Comparison of ENCODE assay signal across 7 mouse cellular contexts in the genomic region with DNA sequence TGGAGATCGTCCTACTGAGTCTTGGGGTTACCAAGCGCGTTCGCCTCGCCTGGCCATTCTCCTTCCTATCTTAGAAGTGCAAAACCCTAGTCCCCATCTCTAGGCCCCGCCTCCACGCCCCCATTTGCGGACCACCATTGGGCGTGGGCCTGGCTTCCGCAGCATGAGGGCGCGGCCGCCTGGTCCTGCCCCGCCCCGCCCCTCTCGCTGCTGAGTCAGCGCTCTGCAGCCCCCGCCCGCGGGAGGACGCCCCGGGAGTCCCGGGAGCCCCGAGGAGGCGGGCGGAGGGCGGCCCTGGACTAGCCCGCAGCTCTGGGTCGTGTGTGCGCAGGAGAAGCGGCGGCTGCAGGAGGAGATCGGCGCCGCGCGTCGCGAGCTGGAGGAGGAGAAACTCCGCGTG. TPM values are rescaled to one million over a fixed set of nuclear protein-coding genes. Genes with fewer than 3 reads are reported as not detected.
DNase-seq lines count a peak whose midpoint lies in the region; ATAC-seq and TF ChIP-seq lines count a peak whose summit lies in the region.

No protein-coding gene starts in this region.

- peaks cover 0 to 2% of the 10 kb centered on the region in 2 experiments; a peak in 1 of 4 replicates for H3K4me1 ChIP-seq in liver, embryonic 14.5 days (replicated peaks; ENCODE audit: control insufficient read depth in 2 of 2, insufficient read depth in 2 of 2, low read length in 1 of 2)

- H3K4me2 ChIP-seq in liver, embryonic 14.5 days (ENCODE audit: low read depth), result peak overlapping the region; percentile 45

- no peaks in the 10 kb centered on the region for H3K36me3 ChIP-seq in liver, embryonic 14.5 days (replicated peaks; ENCODE audit: control insufficient read depth, insufficient read depth, low read depth)

- TF ChIP-seq EP300 in liver, embryonic 14.5 days (IDR thresholded peaks at IDR 0.05; ENCODE audit: low read depth), result no peak

- no peak overlapping the region for H3K9ac ChIP-seq in liver, embryonic 14.5 days (replicated peaks)

- peaks cover 43% of the 10 kb centered on the region for H3K27me3 ChIP-seq in liver, embryonic 14.5 days (ENCODE audit: control insufficient read depth, insufficient read depth, low read length)

- no peaks in the 10 kb centered on the region for H3K9me3 ChIP-seq in liver, embryonic 14.5 days (ENCODE audit: control insufficient read depth, low read length)

- peak; percentile 30 for DNase-seq in right cerebral cortex, adult 18-20 months
- DNase-seq in right cerebral cortex, postnatal 25 days, result no peak
- DNase-seq in embryo, embryonic 11 days, result peak; percentile 89
- DNase-seq in heart, postnatal 4 days, result peak; percentile 62
- DNase-seq in liver, embryonic 14.5 days (ENCODE audit: low read depth in 3 of 3, low spot score in 3 of 3), result no peak
- DNase-seq in ovary, postnatal 14 days (ENCODE audit: low spot score), result peak; percentile 49
- DNase-seq in natural killer cell, adult 2 months (ENCODE audit: low spot score in 2 of 2), result no peak

- WGBS in liver, embryonic 14.5 days (ENCODE audit: insufficient replicate concordance), result 1% methylated on average over 41 of the region's 41 CpGs

- H3K27ac ChIP-seq in liver, embryonic 14.5 days, result no peak overlapping the region

- ATAC-seq in liver, embryonic 14.5 days (ENCODE audit: insufficient read depth), result peak; percentile 36; the same call in 1 of the 2 replicates

- peak overlapping the region in 1 of 2 experiments; percentile 26; a peak in 1 of 4 replicates for H3K4me3 ChIP-seq in liver, embryonic 14.5 days (ENCODE audit: insufficient read depth in 1 of 2, low read depth in 2 of 2, low read length in 2 of 2)

- no peak for TF ChIP-seq CTCF in liver, embryonic 14.5 days (IDR thresholded peaks at IDR 0.05; ENCODE audit: low read depth)

RNA-seq across cellular contexts. Expression of a gene that starts 4.6 kb away (rescaled TPM):
- total RNA-seq in heart, postnatal 4 days (2021), result under 1 TPM; 0.31 to 0.38 TPM
- 0.11 and 0.19 TPM in 2 replicates for polyA plus RNA-seq in liver, embryonic 14.5 days (2012; rRNA removed)
- 0.09 TPM in 1 of 2 replicates, not detected in the other for polyA plus RNA-seq in liver, embryonic 14.5 days (2014; fragmentation: Nextera tagmentation; extraction: Ambion mirVana)

RNA-seq across cellular contexts. Expression of a gene that starts 13.9 kb away (rescaled TPM):
- total RNA-seq in heart, postnatal 4 days (2021), result 1 to 10 TPM in 1 of 2 experiments, under 1 TPM in 1; 0.93 to 1.4 TPM
- not detected in 2 replicates for polyA plus RNA-seq in liver, embryonic 14.5 days (2012; rRNA removed)
- polyA plus RNA-seq in liver, embryonic 14.5 days (2014; fragmentation: Nextera tagmentation; extraction: Ambion mirVana), result not detected in 2 replicates

RNA-seq across cellular contexts. Expression of a gene that starts 16.5 kb away (rescaled TPM):
- 1 to 10 TPM; 4.0 to 4.2 TPM for total RNA-seq in heart, postnatal 4 days (2021)
- polyA plus RNA-seq in liver, embryonic 14.5 days (2012; rRNA removed), result 0.56 and 0.70 TPM in 2 replicates
- polyA plus RNA-seq in liver, embryonic 14.5 days (2014; fragmentation: Nextera tagmentation; extraction: Ambion mirVana), result 0.32 and 0.45 TPM in 2 replicates

RNA-seq across cellular contexts. Expression of a gene that starts 18.9 kb away (rescaled TPM):
- not detected for total RNA-seq in heart, postnatal 4 days (2021)
- not detected in 2 replicates for polyA plus RNA-seq in liver, embryonic 14.5 days (2012; rRNA removed)
- polyA plus RNA-seq in liver, embryonic 14.5 days (2014; fragmentation: Nextera tagmentation; extraction: Ambion mirVana), result not detected in 2 replicates

RNA-seq across cellular contexts. Expression of a gene that starts 24.6 kb away (rescaled TPM):
- under 1 TPM in 1 of 2 experiments, not detected in 1; 0.83 TPM for total RNA-seq in heart, postnatal 4 days (2021)
- 0.41 and 0.65 TPM in 2 replicates for polyA plus RNA-seq in liver, embryonic 14.5 days (2012; rRNA removed)
- polyA plus RNA-seq in liver, embryonic 14.5 days (2014; fragmentation: Nextera tagmentation; extraction: Ambion mirVana), result 0.41 and 0.49 TPM in 2 replicates

Comparison
In these comparisons a context has a peak if more than half of its experiments do, and no peak if none do; other contexts are left out.
1. DNase-seq: peak in right cerebral cortex, adult 18-20 months (single experiment), embryo, embryonic 11 days (single experiment), heart, postnatal 4 days (single experiment) and ovary, postnatal 14 days (single experiment); none in right cerebral cortex, postnatal 25 days (single experiment), liver, embryonic 14.5 days (0 of 3) and natural killer cell, adult 2 months (0 of 2).